Mouse (Mus musculus): ENCODE measurements around the gene Ddit4. TPM values are rescaled to one million over a fixed set of nuclear protein-coding genes. Genes with fewer than 3 reads are reported as not detected.
"Not testable (repeated sequence)": the region's sequence is repeated elsewhere in the genome, so short reads cannot be mapped to it uniquely, and the experiment has no call there.

The Ddit4 gene
- polyA plus RNA-seq (2015; fragmentation: Nextera tagmentation; extraction: Ambion mirVana), result 63.6 and 77.1 TPM in 2 replicates

DNA sequence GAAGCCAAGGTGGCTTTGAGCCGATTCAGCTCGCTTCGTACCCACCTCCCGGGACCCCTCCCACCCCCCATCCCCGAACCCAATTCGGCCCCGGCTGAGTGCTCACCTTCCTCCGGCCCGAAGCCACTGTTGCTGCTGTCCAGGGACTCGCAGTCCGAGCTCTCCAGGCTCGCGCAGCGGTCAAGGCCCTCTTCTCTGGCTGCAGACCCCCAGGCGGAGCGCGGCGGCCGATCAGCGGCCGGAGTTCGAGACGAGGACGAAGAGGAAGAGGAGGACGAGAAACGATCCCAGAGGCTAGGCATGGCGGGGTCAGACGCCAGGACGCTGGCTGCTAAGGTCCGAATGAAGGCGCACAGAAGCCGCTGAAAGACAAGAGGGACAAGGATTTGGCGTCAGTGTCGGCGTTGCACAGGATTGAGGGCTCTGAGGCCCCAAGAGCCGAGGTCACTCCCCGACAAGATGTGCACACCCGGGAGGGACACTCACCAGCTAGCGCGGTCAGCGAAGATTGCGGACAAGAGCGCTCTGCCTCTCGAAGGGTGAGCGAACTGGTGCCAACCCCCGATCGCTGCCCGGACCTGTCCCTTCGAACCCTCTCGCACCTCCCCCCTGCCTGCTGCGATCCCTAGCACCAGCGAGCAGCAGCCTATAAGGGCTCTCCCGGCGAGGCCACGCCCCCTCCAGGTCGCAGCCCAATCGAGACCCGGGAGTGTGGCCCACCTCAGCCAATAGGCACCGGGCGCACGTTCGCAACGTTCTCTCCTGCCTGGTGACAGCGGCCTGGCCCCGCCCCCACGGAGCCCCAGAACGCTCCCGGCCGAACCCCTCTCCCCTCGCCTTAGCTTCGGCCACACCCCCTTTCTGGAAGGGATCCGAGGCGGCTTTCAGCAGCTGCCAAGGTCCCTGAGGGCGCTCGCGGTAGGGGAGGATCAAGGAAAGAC, at the start of gene Ddit4:
Gene Ddit4 (minus strand): TSS at position 624 of the 941 bp plus-strand sequence.
- ATAC-seq (ENCODE audit: insufficient number of reproducible peaks, low FRiP score, low TSS enrichment, low read depth), result peak; percentile 98
- Histone ChIP-seq H3K4me2 (peak within 1 kb of the TSS; percentile 85), H3K9ac (peak within 1 kb of the TSS; percentile 98), H3K27me3 (no peaks in the 10 kb centered on the region), H3K4me3 (peak within 1 kb of the TSS; percentile 91), H3K36me3 (no peaks in the 10 kb centered on the region), H3K27ac (peak within 1 kb of the TSS; percentile 96), H3K4me1 (peaks cover 41% of the 10 kb centered on the region), H3K9me3 (no peaks in the 10 kb centered on the region)
- WGBS, result under 1% methylated on average over 76 of the region's 76 CpGs

- 84% methylated on average over 3 of the region's 3 CpGs for WGBS
- Histone ChIP-seq H3K4me2 (no peak overlapping the region), H3K27me3 (no peaks in the 10 kb centered on the region), H3K27ac (no peak overlapping the region), H3K9me3 (no peaks in the 10 kb centered on the region), H3K4me1 (peaks cover 21% of the 10 kb centered on the region), H3K36me3 (peaks cover 35% of the 10 kb centered on the region), H3K4me3 (no peak overlapping the region), H3K9ac (no peak overlapping the region)
- ATAC-seq (ENCODE audit: insufficient number of reproducible peaks, low FRiP score, low TSS enrichment, low read depth), result no peak
These were observed 47.4 kb upstream of the Ddit4 start for GRCm38 (mm10) chr10:59999057-59999456.

DNA sequence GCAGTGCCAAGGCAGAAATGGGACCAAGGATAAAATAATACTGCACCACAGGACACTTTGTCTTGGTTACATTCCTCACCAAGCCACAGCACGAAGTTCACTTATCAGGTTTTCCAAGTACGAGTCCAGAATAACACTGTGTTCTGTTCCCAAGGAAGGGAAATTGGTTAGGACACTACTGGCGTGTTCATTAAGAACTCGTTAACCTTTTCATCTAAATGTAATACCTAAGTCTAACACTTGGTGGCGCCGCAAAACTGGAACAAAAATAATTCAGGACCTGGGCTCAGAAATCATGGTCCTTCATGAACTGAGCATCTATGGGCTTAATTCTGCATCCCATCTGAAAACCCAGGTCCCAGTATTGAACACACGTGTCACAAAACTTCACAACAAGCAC, 46.0 kb upstream of the Ddit4 start:
- no peak for ATAC-seq (ENCODE audit: insufficient number of reproducible peaks, low FRiP score, low TSS enrichment, low read depth)
- no peaks in the 10 kb centered on the region for H3K9me3 ChIP-seq
- peaks cover 13% of the 10 kb centered on the region for H3K4me1 ChIP-seq
- H3K27me3 ChIP-seq, result no peaks in the 10 kb centered on the region
- no peak overlapping the region for H3K27ac ChIP-seq
- H3K4me3 ChIP-seq, result no peak overlapping the region
- 14% methylated on average over 7 of the region's 7 CpGs for WGBS
- H3K36me3 ChIP-seq, result peaks cover 42% of the 10 kb centered on the region
- no peak overlapping the region for H3K9ac ChIP-seq
- H3K4me2 ChIP-seq, result no peak overlapping the region

- Histone ChIP-seq H3K9me3 (no peaks in the 10 kb centered on the region), H3K4me3 (no peak overlapping the region), H3K36me3 (peaks cover 38% of the 10 kb centered on the region), H3K4me2 (no peak overlapping the region), H3K4me1 (peaks cover 4% of the 10 kb centered on the region; the same call in 1 of the 2 replicates), H3K27ac (no peak overlapping the region), H3K27me3 (no peaks in the 10 kb centered on the region), H3K9ac (no peak overlapping the region)
- no peak for ATAC-seq (ENCODE audit: insufficient number of reproducible peaks, low FRiP score, low TSS enrichment, low read depth)
- 90% methylated on average over 6 of the region's 6 CpGs for WGBS
These were observed 44.3 kb upstream of the Ddit4 start for GRCm38 (mm10) chr10:59995889-59996288.

DNA sequence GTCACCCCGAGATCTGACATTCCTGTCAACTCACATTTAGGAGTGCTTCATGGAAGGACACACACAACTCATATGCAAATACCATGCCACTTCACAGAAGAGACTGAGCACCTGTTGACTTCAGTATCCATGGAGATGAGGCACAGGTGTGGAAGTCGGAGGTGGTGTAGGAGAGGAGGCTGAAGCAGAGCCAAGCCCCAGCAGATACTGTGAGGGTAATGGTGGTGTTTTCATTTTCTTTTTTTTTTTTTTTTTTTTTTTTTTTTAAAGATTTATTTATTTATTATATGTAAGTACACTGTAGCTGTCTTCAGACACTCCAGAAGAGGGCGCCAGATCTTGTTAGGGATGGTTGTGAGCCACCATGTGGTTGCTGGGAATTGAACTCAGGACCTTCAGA, 42.2 kb upstream of the Ddit4 start:
- 89% methylated on average over 2 of the region's 3 CpGs for WGBS
- ATAC-seq (ENCODE audit: insufficient number of reproducible peaks, low FRiP score, low TSS enrichment, low read depth); H3K4me2 ChIP-seq; H3K4me1 ChIP-seq; H3K27me3 ChIP-seq; H3K9me3 ChIP-seq; H3K9ac ChIP-seq; H3K4me3 ChIP-seq; H3K27ac ChIP-seq: not testable (repeated sequence)
- peaks cover 52% of the 10 kb centered on the region for H3K36me3 ChIP-seq

- Histone ChIP-seq H3K4me1 (no peaks in the 10 kb centered on the region), H3K4me2 (no peak overlapping the region), H3K9me3 (no peaks in the 10 kb centered on the region), H3K27me3 (no peaks in the 10 kb centered on the region), H3K27ac (no peak overlapping the region), H3K4me3 (no peak overlapping the region), H3K9ac (no peak overlapping the region), H3K36me3 (peaks cover 70% of the 10 kb centered on the region)
- ATAC-seq (ENCODE audit: insufficient number of reproducible peaks, low FRiP score, low TSS enrichment, low read depth), result no peak
- WGBS, result 81% methylated on average over 8 of the region's 8 CpGs
These were observed 40.4 kb upstream of the Ddit4 start for GRCm38 (mm10) chr10:59992024-59992423.

DNA sequence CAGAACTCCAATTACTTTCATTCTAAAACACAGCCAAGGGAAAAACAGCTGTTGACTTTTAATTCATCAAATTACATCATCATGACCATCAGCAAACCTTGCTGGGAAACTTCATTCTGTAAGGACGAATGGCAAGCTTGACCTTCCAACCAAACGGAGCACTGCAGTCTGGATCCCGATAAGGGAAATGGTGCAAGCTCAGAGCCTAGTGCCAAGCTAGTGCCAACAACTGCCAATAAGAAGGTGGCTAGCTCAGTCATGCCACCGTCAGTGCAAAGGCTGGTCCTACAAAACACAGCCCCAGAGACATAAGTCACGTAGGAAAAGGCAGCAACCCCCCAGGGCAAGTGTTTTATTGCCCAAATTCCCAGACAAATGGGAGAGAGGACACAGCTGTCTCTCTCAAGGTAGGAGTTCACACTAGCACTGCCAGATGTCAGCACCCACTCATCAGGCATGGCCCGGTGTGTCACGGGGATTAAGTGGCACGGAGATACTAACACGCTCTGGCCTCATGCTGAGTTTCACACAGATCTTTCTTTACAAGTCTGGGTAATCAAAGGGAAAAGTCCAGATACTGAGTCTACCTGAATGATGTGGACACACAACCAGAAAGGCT, 39.7 kb upstream of the Ddit4 start:
- Histone ChIP-seq H3K9me3 (no peaks in the 10 kb centered on the region), H3K4me2 (no peak overlapping the region), H3K4me1 (no peaks in the 10 kb centered on the region), H3K27me3 (no peaks in the 10 kb centered on the region), H3K36me3 (peaks cover 67% of the 10 kb centered on the region), H3K9ac (no peak overlapping the region), H3K27ac (no peak overlapping the region), H3K4me3 (no peak overlapping the region)
- 48% methylated on average over 9 of the region's 9 CpGs for WGBS
- no peak for ATAC-seq (ENCODE audit: insufficient number of reproducible peaks, low FRiP score, low TSS enrichment, low read depth)

- Histone ChIP-seq H3K36me3 (peaks cover 66% of the 10 kb centered on the region), H3K4me3 (no peak overlapping the region), H3K4me1 (no peaks in the 10 kb centered on the region), H3K9me3 (no peaks in the 10 kb centered on the region), H3K27ac (no peak overlapping the region), H3K9ac (no peak overlapping the region), H3K4me2 (no peak overlapping the region), H3K27me3 (no peaks in the 10 kb centered on the region)
- WGBS, result 93% methylated on average over 9 of the region's 9 CpGs
- no peak for ATAC-seq (ENCODE audit: insufficient number of reproducible peaks, low FRiP score, low TSS enrichment, low read depth)
These were observed 38.8 kb upstream of the Ddit4 start for GRCm38 (mm10) chr10:59990393-59990792.

GRCm38 (mm10) chr10:59988036-59988435, 36.4 kb upstream of the Ddit4 start:
- 83% methylated on average over 4 of the region's 4 CpGs for WGBS
- Histone ChIP-seq H3K9me3 (no peaks in the 10 kb centered on the region), H3K4me1 (no peaks in the 10 kb centered on the region), H3K27me3 (no peaks in the 10 kb centered on the region), H3K9ac (no peak overlapping the region), H3K27ac (no peak overlapping the region), H3K4me2 (no peak overlapping the region), H3K36me3 (peaks cover 59% of the 10 kb centered on the region), H3K4me3 (no peak overlapping the region)
- no peak for ATAC-seq (ENCODE audit: insufficient number of reproducible peaks, low FRiP score, low TSS enrichment, low read depth)

GRCm38 (mm10) chr10:59982379-59982873, 30.8 kb upstream of the Ddit4 start:
- H3K27ac ChIP-seq, result peak overlapping the region; percentile 40; the same call in 1 of the 2 replicates
- H3K9ac ChIP-seq, result no peak overlapping the region
- H3K4me2 ChIP-seq, result no peak overlapping the region
- WGBS, result 92% methylated on average over 12 of the region's 12 CpGs
- ATAC-seq (ENCODE audit: insufficient number of reproducible peaks, low FRiP score, low TSS enrichment, low read depth), result no peak
- H3K9me3 ChIP-seq, result no peaks in the 10 kb centered on the region
- H3K4me3 ChIP-seq, result no peak overlapping the region
- no peaks in the 10 kb centered on the region for H3K27me3 ChIP-seq
- peaks cover 20% of the 10 kb centered on the region for H3K36me3 ChIP-seq
- H3K4me1 ChIP-seq, result peaks cover 37% of the 10 kb centered on the region

DNA sequence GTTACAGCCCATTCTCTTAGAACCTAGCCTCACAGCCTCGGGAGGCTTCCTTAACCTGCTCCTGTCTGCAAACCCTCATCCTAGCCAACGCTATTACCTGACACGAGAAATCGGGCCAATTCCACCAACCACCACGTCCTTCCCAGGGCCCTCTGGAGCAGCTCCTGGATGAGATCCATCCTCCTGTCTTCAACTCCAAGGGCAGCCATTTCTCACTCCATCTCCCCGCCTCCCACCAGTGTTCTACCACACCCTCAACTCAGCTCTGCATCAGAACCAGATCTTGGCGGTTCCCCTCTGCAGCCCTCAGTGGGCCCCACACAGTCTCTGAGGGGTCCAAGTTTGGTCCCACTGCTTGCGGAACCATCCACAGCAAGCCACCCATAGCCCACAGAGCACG, 30.2 kb upstream of the Ddit4 start:
- Histone ChIP-seq H3K9me3 (no peaks in the 10 kb centered on the region), H3K4me2 (no peak overlapping the region), H3K9ac (no peak overlapping the region), H3K4me3 (no peak overlapping the region), H3K36me3 (peaks cover 14% of the 10 kb centered on the region), H3K27me3 (no peaks in the 10 kb centered on the region), H3K27ac (peak overlapping the region; percentile 4; the same call in 1 of the 2 replicates), H3K4me1 (peaks cover 37% of the 10 kb centered on the region)
- ATAC-seq (ENCODE audit: insufficient number of reproducible peaks, low FRiP score, low TSS enrichment, low read depth), result no peak
- WGBS, result 68% methylated on average over 9 of the region's 9 CpGs

DNA sequence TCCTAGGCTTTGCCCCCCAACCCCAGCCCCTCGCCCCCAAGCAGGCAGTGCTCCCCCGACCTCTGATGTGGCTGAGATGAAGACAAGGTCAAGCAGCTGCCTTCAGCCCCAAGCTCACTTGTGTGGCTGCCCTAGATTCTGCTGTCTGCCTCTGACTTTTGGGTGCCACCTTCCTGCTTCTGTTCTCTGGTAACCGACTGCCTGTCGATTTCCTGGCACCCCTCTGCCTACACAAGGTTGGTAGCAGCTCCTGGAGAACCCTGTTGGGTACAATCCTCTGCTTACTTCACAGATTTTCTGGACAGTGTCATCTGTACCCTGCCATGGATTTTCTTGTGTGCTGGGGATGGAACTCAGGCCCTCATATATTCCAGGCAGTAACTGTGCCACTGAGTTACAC, 29.7 kb upstream of the Ddit4 start:
- peaks cover 37% of the 10 kb centered on the region for H3K4me1 ChIP-seq
- peaks cover 14% of the 10 kb centered on the region for H3K36me3 ChIP-seq
- H3K27me3 ChIP-seq, result no peaks in the 10 kb centered on the region
- WGBS, result 81% methylated on average over 4 of the region's 4 CpGs
- no peak; the same call in 1 of the 2 replicates for ATAC-seq (ENCODE audit: insufficient number of reproducible peaks, low FRiP score, low TSS enrichment, low read depth)
- no peak overlapping the region for H3K4me3 ChIP-seq
- no peaks in the 10 kb centered on the region for H3K9me3 ChIP-seq
- no peak overlapping the region for H3K4me2 ChIP-seq
- no peak overlapping the region for H3K9ac ChIP-seq
- H3K27ac ChIP-seq, result peak overlapping the region; percentile 4; the same call in 1 of the 2 replicates
